Mouse (Mus musculus): Measurements from ENCODE around the gene Caap1.

Caap1 gene

DNA sequence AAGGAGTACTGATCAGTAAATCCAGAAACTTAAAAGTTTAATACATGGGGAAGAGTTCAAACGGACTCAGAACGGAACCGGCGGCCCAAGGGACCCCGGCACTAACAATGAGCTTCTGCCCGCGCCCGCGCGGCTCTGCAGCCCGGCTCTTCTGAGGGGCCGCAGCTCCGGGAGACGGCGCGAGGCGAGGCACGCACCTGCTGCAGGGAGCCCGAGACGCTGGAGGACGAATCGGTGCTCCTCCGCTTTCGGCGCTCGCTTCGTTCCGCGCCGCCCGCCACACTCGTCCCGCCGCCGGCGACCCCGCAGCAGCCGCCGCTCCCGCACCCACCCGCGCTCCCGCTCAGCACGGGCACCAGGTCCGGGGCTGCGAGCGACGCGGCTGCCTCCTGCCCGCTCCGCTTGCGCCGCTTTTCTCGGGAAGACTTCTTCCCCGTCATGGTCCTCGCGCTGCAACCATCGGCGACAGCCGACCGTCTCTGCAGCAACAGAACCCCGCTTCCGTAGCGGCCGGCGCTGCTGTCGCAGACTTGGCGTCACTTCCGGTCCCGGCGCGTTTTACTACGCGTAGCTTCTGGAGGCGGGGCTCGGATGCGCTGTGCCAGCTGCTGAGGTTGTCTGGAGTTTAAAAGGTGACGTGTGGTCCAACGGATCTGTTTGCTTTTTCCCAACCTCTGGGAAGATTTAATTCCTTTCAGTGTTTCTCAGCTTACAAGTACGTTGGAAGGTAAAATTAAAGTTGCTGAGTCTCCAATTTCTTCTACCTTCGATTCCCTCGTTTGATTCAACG is at the start of gene Caap1, which contains the start of gene Gm10306:
TSS of gene Caap1 (minus strand) at position 532 of the 790 bp plus-strand sequence.
TSS of gene Gm10306 (plus strand) at position 282 of the 790 bp plus-strand sequence.
- peak; percentile 98 for DNase-seq (ENCODE audit: low read depth)

DNA sequence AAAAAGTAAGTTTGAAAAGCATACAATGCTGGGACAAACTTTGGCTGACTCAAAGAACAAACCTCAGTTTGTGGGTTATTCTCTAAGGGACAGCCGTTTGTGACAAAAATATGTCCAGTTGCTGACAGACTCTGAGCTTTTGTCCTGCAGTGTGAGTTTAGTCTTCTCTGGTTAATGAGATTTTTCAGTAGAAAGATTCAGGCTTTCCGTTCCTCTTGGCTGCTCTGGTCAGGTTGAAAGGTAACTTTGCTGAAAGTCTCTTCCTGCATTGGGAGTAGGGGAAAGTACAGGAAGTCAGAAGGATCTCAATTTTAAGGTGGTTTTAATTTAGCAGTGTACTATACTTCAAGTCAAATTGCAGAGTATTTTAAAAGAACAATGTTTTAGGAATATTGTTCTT is 49.0 kb upstream of the Caap1 start:
- DNase-seq (ENCODE audit: low read depth): no peak

DNA sequence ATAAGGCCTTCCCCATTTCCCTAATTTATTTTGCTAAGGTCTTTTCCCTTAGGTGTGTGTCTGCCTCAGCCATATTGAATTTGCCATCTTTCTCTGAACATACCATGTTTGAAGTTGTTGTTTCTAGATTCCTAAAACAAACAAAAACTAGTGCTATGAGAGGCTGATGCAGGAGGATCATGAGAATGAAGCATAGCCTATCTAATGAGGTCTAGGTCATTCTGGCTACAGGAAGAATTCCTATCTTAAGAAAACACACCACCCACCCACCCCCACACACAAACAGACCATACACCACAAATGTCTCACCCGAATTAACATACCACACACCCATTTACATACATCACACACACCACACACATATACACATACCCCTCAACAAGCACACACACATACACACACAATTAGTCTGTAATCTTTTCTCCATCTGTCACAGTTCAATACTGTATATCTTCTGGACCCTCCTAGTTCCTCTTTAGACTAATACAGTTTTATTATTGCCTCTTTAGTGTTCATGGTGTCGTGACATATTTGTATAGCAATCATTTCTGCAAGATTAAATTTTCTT is 47.9 kb upstream of the Caap1 start:
- no peak for DNase-seq (ENCODE audit: low read depth)

DNA sequence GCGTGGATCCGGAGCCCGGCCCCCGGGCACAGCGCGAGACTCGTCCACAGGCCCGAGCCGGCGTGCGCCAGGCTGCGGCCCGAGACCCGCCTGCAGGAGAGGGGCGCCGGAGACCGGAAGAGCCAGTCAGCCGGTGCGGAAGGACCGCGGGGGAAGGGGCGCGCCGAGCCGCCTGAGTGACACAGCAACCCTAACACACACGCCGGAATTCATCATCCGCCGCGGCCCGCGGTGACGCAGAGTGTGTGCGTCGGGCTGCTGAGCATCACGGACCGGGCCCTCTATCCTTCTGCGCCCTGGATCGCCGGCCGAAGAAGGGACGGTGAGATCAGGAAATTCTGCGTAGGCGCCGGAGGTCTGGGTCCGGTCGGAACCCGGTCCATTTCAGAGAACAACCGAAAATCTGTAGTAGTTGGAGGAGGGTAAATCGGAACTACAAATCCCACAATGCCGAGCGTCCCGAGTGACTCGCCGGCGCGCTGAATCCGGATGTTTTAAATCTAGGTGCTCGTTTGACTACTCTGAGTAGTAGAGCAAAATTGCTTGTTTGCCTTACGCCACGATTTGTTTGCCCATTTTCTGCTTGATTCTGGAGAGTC is 46.5 kb upstream of the Caap1 start, which contains the start of gene Plaa:
TSS of gene Plaa (minus strand) at position 214 of the 599 bp plus-strand sequence.
- DNase-seq (ENCODE audit: low read depth): peak; percentile 98

DNA sequence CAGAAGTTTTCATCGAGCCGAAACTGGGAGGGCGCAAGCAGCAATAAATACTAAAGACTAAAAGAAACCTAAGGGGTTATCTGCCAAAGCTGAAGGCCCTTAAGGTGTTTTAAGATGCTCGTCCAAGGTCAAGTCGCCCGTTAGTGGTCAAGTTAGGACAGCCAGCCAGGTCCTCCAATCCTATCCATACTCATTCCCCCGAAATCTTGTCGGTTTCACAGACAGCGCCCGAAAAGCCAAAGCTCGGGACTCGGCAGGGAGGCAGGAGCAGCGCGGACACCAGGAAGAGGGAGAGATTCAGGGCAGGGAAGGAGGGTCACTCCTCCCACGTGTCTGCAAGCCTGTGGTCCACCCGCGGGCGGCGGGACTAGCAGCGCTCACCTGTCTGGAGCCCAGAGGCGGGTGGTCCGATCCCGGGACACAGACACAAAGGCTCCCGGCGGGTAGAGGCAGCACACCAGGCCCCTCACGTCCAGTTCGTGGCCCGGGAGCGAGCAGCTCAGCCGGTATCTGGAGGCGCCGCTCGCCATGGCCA is 46.0 kb upstream of the Caap1 start:
- no peak for DNase-seq (ENCODE audit: low read depth)

DNA sequence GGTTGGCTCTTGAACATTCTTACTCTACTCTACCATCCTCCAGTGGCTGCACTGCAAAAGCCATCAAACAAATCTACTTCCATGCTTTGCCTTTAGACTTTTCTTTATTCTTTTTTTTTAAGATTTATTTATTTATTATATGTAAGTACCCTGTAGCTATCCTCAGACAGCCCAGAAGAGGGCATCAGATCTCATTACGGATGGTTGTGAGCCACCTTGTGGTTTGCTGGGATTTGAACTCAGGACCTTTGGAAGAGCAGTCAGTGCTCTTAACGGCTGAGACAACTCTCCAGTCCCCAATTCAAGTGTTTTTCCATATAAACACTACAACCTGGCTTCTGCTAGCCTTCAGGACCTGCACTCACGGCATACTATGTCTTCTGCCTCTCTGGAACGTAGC is 44.8 kb upstream of the Caap1 start:
- peak; percentile 73 for DNase-seq (ENCODE audit: low read depth)

DNA sequence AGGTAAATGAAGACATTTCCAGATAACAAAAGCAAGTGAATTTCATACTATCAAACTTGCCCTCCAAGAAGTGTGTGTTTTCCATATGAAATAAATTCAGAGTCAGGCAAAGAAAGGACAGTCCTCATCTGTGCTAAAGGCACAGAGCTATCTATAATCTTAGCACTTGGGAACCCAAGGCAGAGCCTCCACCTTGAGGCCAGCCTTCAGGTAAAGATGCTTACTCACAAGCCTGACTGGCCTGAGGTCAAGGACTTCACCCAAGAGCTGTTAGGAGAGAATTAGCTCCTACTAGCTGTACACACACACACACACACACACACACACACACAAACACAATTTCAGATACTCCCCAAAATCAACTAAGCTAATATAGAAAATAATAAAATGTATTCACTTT is 36.1 kb upstream of the Caap1 start:
- DNase-seq (ENCODE audit: low read depth): no peak

DNA sequence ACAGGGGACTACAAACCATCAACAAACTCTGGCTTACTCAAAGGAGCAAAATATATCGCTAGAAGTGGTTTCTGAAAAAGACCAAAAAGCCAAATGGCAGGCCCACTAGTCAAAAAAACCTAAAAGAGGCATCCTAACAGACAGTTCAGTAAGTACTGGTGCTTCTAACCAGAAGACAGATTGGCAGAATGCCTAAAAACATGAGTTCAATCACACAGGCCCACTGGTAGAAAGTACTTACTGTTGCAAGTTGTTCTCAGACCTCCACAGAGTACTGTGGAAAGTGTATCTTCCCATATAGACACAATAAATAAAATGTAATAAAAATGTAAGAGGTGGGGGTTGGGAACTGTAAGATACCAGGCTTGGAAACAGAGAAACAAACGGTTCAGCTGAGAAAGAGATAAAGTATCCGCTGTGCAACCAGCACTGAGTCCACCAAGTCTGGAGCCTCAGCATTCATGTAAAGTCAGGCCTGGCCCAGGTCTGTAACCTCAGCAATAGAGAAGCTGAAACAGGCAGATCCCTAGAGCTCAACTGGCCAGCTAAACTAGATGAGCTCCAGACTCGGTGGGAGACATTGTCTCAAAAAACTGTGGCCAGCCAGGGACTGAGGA is 35.3 kb upstream of the Caap1 start:
- DNase-seq (ENCODE audit: low read depth): no peak

DNA sequence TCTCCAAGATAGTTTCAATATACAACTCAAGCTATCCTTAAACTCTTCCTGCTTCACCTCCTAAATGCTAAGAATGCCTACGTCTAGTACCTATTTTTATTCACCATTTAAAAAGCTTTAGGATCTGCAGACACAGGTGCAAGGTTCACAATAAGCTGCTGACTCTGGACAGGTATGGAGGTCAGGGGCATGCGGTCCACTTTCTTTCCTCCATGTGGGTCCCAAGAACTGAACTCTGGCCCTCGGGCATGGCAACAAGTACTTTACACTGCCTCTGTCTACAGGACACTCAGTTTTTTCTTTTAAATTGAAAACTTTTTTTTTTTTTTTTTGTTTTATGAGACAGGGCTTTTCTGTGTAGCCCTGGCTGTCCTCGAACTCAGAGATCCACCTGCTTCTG is 16.1 kb upstream of the Caap1 start:
- DNase-seq (ENCODE audit: low read depth): no peak

DNA sequence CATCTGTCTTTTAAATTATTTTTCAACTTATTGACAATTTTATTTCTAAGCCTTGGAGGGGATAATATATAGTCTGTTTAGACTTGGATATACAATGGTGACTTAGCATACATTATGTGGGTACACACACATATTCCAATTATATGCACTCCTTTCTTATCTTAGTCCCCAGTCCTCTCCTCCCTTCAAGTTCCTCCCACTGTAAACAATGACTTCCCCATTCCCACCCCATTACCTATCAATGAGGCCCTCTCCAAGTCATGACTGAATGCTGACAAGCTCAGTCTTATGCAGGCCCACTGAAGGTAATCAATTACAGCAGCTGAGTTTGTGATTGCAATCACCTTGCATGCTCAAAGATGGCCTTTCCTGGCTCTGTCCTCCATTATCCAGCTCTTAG is 7.7 kb upstream of the Caap1 start:
- DNase-seq (ENCODE audit: low read depth): no peak

DNA sequence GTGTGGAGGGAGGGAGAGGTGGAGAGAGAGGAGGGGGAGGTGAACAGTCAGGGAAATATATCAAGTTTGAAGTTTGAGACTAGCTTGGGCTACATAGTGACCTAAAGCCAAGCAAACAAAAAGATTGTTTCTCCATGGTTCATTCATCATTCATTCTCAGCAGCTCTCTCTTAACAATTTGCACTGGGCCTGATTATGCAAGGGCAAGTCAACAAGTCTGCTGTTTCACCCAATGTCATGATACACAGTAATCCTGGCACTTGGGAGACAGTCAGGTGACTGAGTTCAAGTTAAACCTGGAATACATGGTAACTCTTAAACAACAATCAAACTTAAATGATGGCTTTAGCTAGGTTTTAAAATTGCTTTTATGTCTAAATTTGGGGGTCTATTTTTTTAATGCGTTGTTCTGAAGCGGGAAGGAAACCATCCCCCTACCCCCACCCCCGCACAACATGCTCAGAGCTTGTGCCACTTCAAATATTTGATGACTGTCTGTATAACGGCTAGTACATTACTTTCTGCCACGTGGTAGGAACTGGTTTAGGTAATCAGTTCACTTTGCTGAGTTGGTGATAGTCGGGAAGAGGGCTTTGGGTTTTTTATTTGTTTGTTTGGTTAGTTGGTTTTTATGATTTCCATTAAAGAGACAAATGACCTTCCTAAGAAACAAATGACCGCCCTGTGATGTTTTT is 5.5 kb upstream of the Caap1 start:
- peak; percentile 8 for DNase-seq (ENCODE audit: low read depth)

DNA sequence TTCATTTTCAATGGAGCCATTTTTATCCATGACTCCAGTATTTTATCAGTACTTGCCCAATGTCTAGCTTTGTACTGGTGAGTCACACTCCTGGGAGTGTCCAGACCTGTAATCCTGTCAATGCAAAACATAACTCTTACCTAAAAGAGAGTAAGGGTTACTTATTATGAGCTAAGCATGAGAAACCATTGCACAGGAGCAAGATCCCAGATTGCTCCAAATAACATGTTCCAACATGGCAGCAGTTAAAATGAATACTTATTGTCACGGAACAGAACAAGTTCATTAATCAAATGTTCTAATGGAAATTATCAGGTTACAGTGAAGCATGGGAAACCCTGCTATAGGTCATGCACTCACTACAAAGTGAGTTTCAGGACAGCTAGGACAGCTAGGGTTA is 3.7 kb upstream of the Caap1 start:
- no peak for DNase-seq (ENCODE audit: low read depth)

DNA sequence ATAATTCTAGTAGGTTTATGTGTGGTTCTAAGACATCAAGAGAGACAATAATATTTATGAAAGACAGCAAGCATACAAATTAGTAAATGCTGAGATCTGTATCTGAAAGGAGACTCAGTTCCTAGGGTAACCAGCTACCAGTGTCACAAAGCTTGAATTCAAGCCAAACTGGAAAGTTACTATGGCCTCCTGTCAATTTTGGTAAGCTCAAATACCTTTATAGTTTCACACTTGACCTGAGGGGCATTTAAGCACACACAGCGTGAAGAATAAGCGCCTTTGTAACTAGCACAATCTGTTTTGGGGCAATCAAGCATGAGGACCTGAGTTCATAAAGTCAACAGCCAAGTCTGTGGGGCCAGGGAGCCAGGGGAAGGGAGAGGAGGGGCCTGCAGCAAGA is 2.7 kb upstream of the Caap1 start:
- DNase-seq (ENCODE audit: low read depth): no peak

DNA sequence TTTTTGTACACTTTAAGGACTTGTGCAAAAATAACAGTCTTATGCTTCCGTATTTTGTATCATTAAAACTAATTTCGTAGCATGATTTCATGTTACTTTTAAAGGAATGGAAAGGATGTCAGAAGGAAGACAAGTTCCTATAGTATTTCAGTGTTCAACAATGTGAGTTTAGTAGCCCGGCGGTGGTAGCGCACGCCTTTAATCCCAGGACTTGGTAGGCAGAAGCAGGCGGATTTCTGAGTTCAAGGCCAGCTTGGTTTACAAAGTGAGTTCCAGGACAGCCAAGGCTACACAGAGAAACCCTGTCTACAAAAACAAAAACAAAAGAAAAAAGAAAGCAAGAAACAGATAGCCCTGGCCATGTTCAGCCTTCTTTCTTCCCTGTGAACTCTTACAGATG is 549 bp upstream of the Caap1 start:
- DNase-seq (ENCODE audit: low read depth): no peak

DNA sequence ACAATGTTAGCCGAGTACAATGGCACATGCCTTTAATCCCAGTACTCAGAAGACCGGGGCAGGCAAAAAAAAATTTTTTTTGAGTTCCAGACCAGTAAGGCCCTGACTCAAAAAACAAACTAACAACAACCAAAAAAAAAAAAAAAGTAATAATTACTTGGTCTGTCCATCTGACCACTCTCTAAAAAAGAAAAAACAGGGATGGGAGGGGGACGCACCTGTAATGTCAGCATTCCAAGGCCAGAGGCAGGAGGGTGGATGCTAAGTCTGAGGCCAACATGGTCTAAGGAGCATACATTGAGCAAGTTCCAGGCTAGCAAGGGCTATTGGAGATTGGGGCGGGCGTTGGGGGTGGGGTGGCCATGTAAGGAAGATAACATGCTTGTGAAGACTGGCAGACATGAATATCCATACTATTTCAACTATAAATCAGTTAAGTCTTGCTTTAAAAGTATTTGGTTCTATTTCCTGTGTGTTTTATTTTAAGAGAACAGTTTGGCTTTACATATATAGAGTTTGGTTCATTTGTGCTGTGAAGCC is 1.6 kb downstream of the Caap1 start:
- no peak for DNase-seq (ENCODE audit: low read depth)

DNA sequence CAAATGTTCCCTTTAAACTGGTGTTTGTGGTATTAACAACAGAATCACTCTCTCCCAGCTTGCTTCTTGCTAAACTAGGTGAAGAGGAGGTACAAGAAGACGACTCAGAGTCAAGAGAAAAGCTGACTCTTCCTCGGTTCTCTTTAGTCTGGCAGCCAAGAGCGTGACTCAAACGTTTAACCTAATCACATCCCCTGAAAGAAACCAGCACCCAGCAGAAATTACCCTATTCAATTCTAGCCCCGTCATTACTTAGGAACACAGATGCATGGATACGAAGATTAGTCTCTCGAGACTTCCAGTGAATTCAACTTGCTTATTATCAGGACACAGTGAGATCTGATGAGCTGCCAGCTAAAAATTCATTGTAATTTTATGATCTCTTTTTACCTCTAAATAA is 12.3 kb downstream of the Caap1 start:
- DNase-seq (ENCODE audit: low read depth): no peak

DNA sequence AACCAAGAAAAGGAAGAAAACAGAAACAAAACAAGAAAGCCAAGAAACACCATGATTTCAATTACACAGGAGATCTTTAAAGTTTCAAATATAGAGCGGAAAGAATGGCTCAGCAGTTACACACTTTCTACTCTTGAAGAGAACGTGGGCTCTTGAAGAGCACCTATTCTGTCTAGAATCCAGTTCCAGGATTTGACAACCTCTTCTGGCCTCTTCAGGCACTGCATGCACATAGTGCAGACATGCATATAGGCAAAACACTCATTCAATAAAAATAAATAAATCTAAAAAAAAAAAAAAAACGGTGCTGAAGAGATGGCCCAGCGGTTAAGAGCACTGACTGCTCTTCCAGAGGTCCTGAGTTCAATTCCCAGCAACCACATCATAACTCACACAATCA is 13.6 kb downstream of the Caap1 start:
- DNase-seq (ENCODE audit: low read depth): no peak

DNA sequence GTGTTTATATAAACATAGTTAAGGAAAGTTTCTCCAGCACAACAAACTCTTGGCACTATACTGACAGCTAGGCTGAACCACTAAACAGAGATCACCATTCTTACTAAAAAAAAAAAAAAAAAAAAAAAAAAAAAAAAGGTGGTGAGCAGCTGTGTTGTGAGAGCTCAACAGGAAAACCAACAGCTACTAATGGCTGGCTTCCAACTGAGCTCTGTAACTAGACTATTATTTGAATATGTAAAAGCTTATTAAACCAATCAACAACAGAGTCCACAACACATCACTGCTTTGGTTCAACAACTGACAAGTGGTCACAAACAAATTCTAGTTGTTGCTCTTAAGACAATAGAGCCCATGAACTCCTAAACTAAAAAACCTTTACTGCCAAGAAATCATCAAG is 23.4 kb downstream of the Caap1 start:
- DNase-seq (ENCODE audit: low read depth): no peak

DNA sequence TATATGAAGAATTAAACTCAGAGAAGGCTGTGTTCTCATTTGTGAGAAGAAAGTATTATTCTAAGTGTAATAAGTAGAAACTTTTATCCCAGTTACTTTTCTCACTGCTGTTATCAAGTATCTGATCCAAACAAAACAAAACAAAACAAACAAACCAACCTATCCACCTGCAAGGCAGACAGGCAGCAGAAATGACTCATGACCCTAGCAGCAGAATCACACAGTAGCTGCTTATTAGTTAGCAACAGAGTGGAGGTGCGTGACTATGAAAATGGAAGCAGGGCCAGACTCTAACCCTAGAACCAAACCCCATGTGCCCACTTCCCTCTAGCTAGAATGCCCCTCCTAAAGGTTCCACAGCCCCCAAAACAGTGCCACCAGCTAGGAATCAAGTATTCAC is 27.1 kb downstream of the Caap1 start:
- DNase-seq (ENCODE audit: low read depth): no peak

DNA sequence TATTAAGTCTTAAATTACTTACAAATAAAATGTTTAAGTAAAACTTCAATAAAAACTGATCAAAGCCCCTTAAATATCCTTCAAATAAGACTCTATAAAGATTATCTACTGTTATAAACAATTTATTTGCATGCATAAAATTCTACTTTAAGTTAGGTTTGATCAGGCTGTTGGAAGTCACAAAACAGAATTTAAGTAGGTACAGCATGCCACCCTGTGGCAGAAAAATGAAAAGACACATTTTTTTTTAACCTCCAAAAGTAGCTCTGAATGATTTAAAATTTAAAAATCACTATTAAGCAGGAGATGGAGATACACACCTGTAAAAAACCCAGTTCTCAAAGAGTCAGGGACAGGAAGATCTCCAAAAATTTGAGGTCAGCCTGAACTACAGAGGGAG is 33.3 kb downstream of the Caap1 start:
- peak; percentile 71 for DNase-seq (ENCODE audit: low read depth)

DNA sequence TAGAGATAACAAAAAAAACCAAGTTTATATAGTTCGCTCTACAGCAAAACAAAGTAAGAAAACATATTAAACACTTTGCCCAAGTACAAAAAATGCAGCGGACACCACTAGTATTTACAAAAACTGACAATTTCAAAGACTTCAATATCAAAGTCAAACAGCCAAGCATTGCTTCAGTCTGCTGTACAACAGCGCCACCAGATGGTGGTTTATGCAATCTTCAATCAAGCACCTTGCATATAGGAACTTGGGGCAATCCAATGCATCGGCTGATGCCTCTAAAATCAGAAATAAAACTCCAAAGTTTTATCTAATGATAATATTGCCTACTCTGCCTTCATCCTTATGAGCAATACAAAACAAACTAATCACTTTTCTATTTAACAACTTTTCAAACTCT is 39.0 kb downstream of the Caap1 start:
- DNase-seq (ENCODE audit: low read depth): peak; percentile 86

DNA sequence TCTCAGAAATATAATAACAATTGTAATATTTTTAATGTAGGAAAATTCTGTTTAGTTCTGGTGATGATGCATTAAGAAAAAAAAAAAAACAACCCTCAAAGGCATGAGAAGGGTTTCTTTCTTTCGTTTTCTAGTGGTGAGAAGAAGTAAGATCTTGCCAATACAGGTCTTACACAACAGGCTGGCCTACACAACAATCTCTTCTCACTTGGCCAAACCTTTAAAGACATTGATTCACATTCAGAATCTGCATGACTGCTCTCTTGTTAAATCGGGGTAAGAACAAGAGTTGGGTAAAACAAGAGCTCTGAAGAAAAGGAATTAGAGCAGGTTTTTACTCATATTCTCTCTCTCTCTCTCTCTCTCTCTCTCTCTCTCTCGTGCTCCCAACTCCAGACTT is 41.2 kb downstream of the Caap1 start:
- DNase-seq (ENCODE audit: low read depth): peak; percentile 20
